Mouse (Mus musculus) heart, adult 9 months (tissue): ENCODE measurements at regions not wholly inside any gene's neighbourhood (a gene's known extent, or its start where the extent isn't known, plus 50 kb on each side); places are given as distances from the start of the nearest gene placed in this dataset.

Experiments
- DNase-seq, 2 experiments: peaks; one replicate each; pipeline ENCODE4 v3.0.0; 2022; ENCODE audit warnings: low spot score in 2 of 2

GRCm38 (mm10) chr1:96189776-96190175, 522.4 kb upstream of the St8sia4 start:
- peak in 1 of 2 experiments; percentile 7 for DNase-seq

- DNase-seq, result no peak
Measured at GRCm38 (mm10) chr1:96166767-96167166, 499.4 kb upstream of the St8sia4 start.

GRCm38 (mm10) chr1:96155484-96155883, 488.1 kb upstream of the St8sia4 start:
- DNase-seq, result no peak

GRCm38 (mm10) chr1:96128618-96129017, 461.2 kb upstream of the St8sia4 start:
- DNase-seq, result no peak

- DNase-seq, result no peak
Measured at GRCm38 (mm10) chr1:96107986-96108385, 440.6 kb upstream of the St8sia4 start.

- DNase-seq, result no peak
Measured at GRCm38 (mm10) chr1:96105392-96105791, 438.0 kb upstream of the St8sia4 start.

GRCm38 (mm10) chr1:96083575-96083974, 416.2 kb upstream of the St8sia4 start:
- DNase-seq, result no peak

- no peak for DNase-seq
Measured at GRCm38 (mm10) chr1:96074710-96075109, 407.3 kb upstream of the St8sia4 start.

GRCm38 (mm10) chr1:96061335-96061734, 394.0 kb upstream of the St8sia4 start:
- DNase-seq, result no peak

- no peak for DNase-seq
Measured at GRCm38 (mm10) chr1:96049260-96049659, 381.9 kb upstream of the St8sia4 start.

GRCm38 (mm10) chr1:96046556-96046955, 379.2 kb upstream of the St8sia4 start:
- no peak for DNase-seq

GRCm38 (mm10) chr1:96019443-96019842, 352.1 kb upstream of the St8sia4 start:
- DNase-seq, result no peak

GRCm38 (mm10) chr1:96009461-96009860, 342.1 kb upstream of the St8sia4 start:
- no peak for DNase-seq

GRCm38 (mm10) chr1:96003086-96003485, 335.7 kb upstream of the St8sia4 start:
- DNase-seq, result no peak

GRCm38 (mm10) chr1:95962164-95962563, 294.8 kb upstream of the St8sia4 start:
- DNase-seq, result no peak
